Mouse (Mus musculus) heart, embryonic 16.5 days (tissue): ENCODE measurements around the gene Mfsd5. TPM values are rescaled to one million over a fixed set of nuclear protein-coding genes. Genes with fewer than 3 reads are reported as not detected.
A peak's percentile ranks its signal among the peaks of the same experiment; 100 is the strongest.

Experiments
- ATAC-seq: fragments of 200-750 bp; cut with Nextera tagmentation; replicated peaks from 2 replicates; pipeline ENCODE4 v1.8.0; 2017; ENCODE audit warnings: moderate number of reproducible peaks; ENCODE audit not compliant: insufficient read depth, low FRiP score; ENCODE audit errors: extremely low read depth
- H3K27ac ChIP-seq: fragments of 300-500 bp; sonication (generic); 2 replicates; pipeline ENCODE4 v1.5.1; 2014; ENCODE audit warnings: mild to moderate bottlenecking, low read length, control low read depth, moderate library complexity
- H3K27me3 ChIP-seq: fragments of 300-500 bp; sonication (generic); 2 replicates; pipeline ENCODE4 v1.6.1; 2014; ENCODE audit warnings: low read length, mixed read lengths; ENCODE audit not compliant: control insufficient read depth, insufficient read depth
- H3K36me3 ChIP-seq: fragments of 300-500 bp; sonication (generic); 2 replicates; pipeline ENCODE4 v1.6.1; 2014; ENCODE audit not compliant: control insufficient read depth, insufficient read depth
- H3K4me1 ChIP-seq: fragments of 300-500 bp; sonication (generic); 2 replicates; pipeline ENCODE4 v1.6.1; 2014; ENCODE audit warnings: low read length, mixed read lengths; ENCODE audit not compliant: control insufficient read depth, insufficient read depth
- H3K4me2 ChIP-seq: fragments of 300-500 bp; sonication (generic); 2 replicates; pipeline ENCODE4 v1.6.1; 2014; ENCODE audit warnings: low read depth, mild to moderate bottlenecking, control low read depth, low read length
- H3K4me3 ChIP-seq: fragments of 300-500 bp; sonication (generic); 2 replicates; pipeline ENCODE4 v1.5.1; 2014; ENCODE audit warnings: mild to moderate bottlenecking, control low read depth, low read length
- H3K9ac ChIP-seq: fragments of 300-500 bp; sonication (generic); 2 replicates; pipeline ENCODE4 v1.6.1; 2014; ENCODE audit warnings: low read length, control low read depth
- H3K9me3 ChIP-seq: fragments of 300-500 bp; sonication (generic); replicated peaks from 2 replicates; pipeline ENCODE4 v1.6.1; 2016; ENCODE audit warnings: low read length; ENCODE audit not compliant: control insufficient read depth
- WGBS: fragments of 180-500 bp; shearing (Covaris S2); extraction: QIAGEN DNeasy Blood & Tissue Kit; methylation state at CpG from one replicate; pipeline ENCODE4 v1.1.7; 2014; 5-methylcytosine and 5-hydroxymethylcytosine counted together
- polyA plus RNA-seq: library from polyadenylated mRNA; unstranded; fragments of >200 nt; fragmentation: Nextera tagmentation; extraction: Ambion mirVana; gene quantifications from 2 replicates; pipeline ENCODE4 v1.2.1, GENCODE M21; 2015

Mfsd5 gene
- polyA plus RNA-seq, 1 experiment from 2014 or later: 43.8 TPM

- Histone ChIP-seq H3K4me1 (peaks cover 8% of the 10 kb centered on the region), H3K36me3 (no peaks in the 10 kb centered on the region), H3K9me3 (no peaks in the 10 kb centered on the region), H3K9ac (peak within 1 kb of the TSS; percentile 74), H3K4me3 (peak within 1 kb of the TSS; percentile 66), H3K27ac (peak within 1 kb of the TSS; percentile 55), H3K4me2 (peak within 1 kb of the TSS; percentile 76), H3K27me3 (peaks cover 49% of the 10 kb centered on the region)
- 2% methylated on average over 37 of the region's 46 CpGs for WGBS
- ATAC-seq: peak; percentile 62
Observed at GRCm38 (mm10) chr15:102257202-102258075, 21.8 kb upstream of the Mfsd5 start, which contains the start of gene Rarg. TSS of gene Rarg (minus strand) at chr15:102257517.

- no peak overlapping the region for H3K9ac ChIP-seq
Observed at GRCm38 (mm10) chr15:102258076-102258470, 21.2 kb upstream of the Mfsd5 start.

GRCm38 (mm10) chr15:102258581-102259253 lies 20.5 kb upstream of the Mfsd5 start:
- ATAC-seq: no peak
- peaks cover 8% of the 10 kb centered on the region for H3K4me1 ChIP-seq
- H3K9ac ChIP-seq: no peak overlapping the region
- H3K9me3 ChIP-seq: no peaks in the 10 kb centered on the region
- H3K27me3 ChIP-seq: peaks cover 44% of the 10 kb centered on the region
- 22% methylated on average over 11 of the region's 11 CpGs for WGBS
- H3K27ac ChIP-seq: no peak overlapping the region
- H3K36me3 ChIP-seq: no peaks in the 10 kb centered on the region
- no peak overlapping the region for H3K4me2 ChIP-seq
- no peak overlapping the region for H3K4me3 ChIP-seq

More at GRCm38 (mm10) chr15:102258076-102258470, 21.2 kb upstream of the Mfsd5 start:
- ATAC-seq: no peak
- WGBS: 16% methylated on average over 12 of the region's 12 CpGs
- H3K27ac ChIP-seq: peak overlapping the region; percentile 14; the same call in 1 of the 2 replicates
- H3K4me1 ChIP-seq: peaks cover 8% of the 10 kb centered on the region
- no peak overlapping the region for H3K4me3 ChIP-seq
- peaks cover 44% of the 10 kb centered on the region for H3K27me3 ChIP-seq
- H3K36me3 ChIP-seq: no peaks in the 10 kb centered on the region
- H3K4me2 ChIP-seq: peak overlapping the region; percentile 76
- H3K9me3 ChIP-seq: no peaks in the 10 kb centered on the region

- WGBS: 42% methylated on average over 7 of the region's 7 CpGs
- no peaks in the 10 kb centered on the region for H3K36me3 ChIP-seq
- no peak overlapping the region for H3K4me2 ChIP-seq
- peaks cover 6% of the 10 kb centered on the region for H3K4me1 ChIP-seq
- no peak overlapping the region for H3K27ac ChIP-seq
- H3K27me3 ChIP-seq: peaks cover 13% of the 10 kb centered on the region
- no peak; the same call in 1 of the 2 replicates for ATAC-seq
- no peaks in the 10 kb centered on the region for H3K9me3 ChIP-seq
- H3K4me3 ChIP-seq: no peak overlapping the region
- no peak overlapping the region for H3K9ac ChIP-seq
Observed at GRCm38 (mm10) chr15:102262582-102262981, 16.7 kb upstream of the Mfsd5 start.

GRCm38 (mm10) chr15:102263037-102263436 lies 16.2 kb upstream of the Mfsd5 start:
- Histone ChIP-seq H3K36me3 (no peaks in the 10 kb centered on the region), H3K27me3 (peaks cover 9% of the 10 kb centered on the region), H3K9ac (no peak overlapping the region), H3K27ac (no peak overlapping the region), H3K4me2 (no peak overlapping the region), H3K4me1 (peaks cover 2% of the 10 kb centered on the region; the same call in 1 of the 2 replicates), H3K9me3 (no peaks in the 10 kb centered on the region), H3K4me3 (no peak overlapping the region)
- ATAC-seq: no peak
- 58% methylated on average over 2 of the region's 2 CpGs for WGBS

- ATAC-seq: no peak
Observed at GRCm38 (mm10) chr15:102265548-102265947, 13.7 kb upstream of the Mfsd5 start.

GRCm38 (mm10) chr15:102270274-102270960 lies 8.8 kb upstream of the Mfsd5 start, which contains the start of gene Gm9918:
TSS of gene Gm9918 (plus strand) at chr15:102270563.
- H3K9ac ChIP-seq: no peak within 1 kb of the TSS; the same call in 1 of the 2 replicates
- H3K27me3 ChIP-seq: peaks cover 4% of the 10 kb centered on the region; the same call in 1 of the 2 replicates
- peak within 1 kb of the TSS; percentile 16; the same call in 1 of the 2 replicates for H3K4me3 ChIP-seq
- no peak for ATAC-seq
- H3K36me3 ChIP-seq: no peaks in the 10 kb centered on the region
- H3K9me3 ChIP-seq: no peaks in the 10 kb centered on the region
- H3K27ac ChIP-seq: no peak within 1 kb of the TSS
- WGBS: 11% methylated on average over 19 of the region's 21 CpGs
- H3K4me2 ChIP-seq: peak within 1 kb of the TSS; percentile 38
- H3K4me1 ChIP-seq: peaks cover 4% of the 10 kb centered on the region; the same call in 1 of the 2 replicates

More at GRCm38 (mm10) chr15:102265548-102265947, 13.7 kb upstream of the Mfsd5 start:
- no peak overlapping the region for H3K27ac ChIP-seq
- no peak overlapping the region for H3K4me3 ChIP-seq
- no peaks in the 10 kb centered on the region for H3K36me3 ChIP-seq
- no peak overlapping the region for H3K9ac ChIP-seq
- 79% methylated on average over 5 of the region's 5 CpGs for WGBS
- 0 out of 2 replicates have a peak, but pooled peaks cover 2% of the 10 kb centered on the region for H3K27me3 ChIP-seq
- no peak overlapping the region for H3K4me2 ChIP-seq
- H3K4me1 ChIP-seq: peaks cover 2% of the 10 kb centered on the region; the same call in 1 of the 2 replicates
- no peaks in the 10 kb centered on the region for H3K9me3 ChIP-seq

GRCm38 (mm10) chr15:102271441-102271840 lies 7.8 kb upstream of the Mfsd5 start:
- no peak overlapping the region for H3K4me2 ChIP-seq
- WGBS: 42% methylated on average over 3 of the region's 3 CpGs
- H3K9ac ChIP-seq: no peak overlapping the region
- H3K9me3 ChIP-seq: no peaks in the 10 kb centered on the region
- no peaks in the 10 kb centered on the region for H3K36me3 ChIP-seq
- H3K27me3 ChIP-seq: peaks cover 4% of the 10 kb centered on the region; the same call in 1 of the 2 replicates
- H3K4me1 ChIP-seq: peaks cover 4% of the 10 kb centered on the region; the same call in 1 of the 2 replicates
- no peak for ATAC-seq
- H3K4me3 ChIP-seq: no peak overlapping the region
- no peak overlapping the region for H3K27ac ChIP-seq
